Mouse (Mus musculus): Measurements from ENCODE around the gene Card6.

DNA sequence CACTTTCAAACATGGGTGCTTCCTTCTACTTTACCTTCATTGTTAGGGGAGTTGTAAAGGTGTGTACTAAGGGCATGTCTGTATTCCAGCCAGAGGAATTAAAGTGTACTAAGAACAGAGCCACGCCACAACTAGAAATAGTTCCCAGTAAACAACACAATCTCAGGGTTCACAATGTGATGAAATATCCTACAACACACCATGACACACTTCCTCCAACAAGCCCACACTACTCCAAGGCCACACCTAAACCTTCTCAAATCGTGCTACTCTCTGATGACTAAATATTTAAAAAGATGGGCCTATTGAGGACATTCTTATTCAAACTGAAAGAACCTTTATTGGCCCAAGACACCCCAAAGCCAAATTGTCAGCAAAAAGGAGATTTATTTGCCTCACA is 19.1 kb upstream of the Card6 start:
- TF ChIP-seq POLR2A (IDR thresholded peaks at IDR 0.05; ENCODE audit: control insufficient read depth in 1 of 2, insufficient read depth in 1 of 2, low read depth in 1 of 2, low read length in 2 of 2, poor library complexity in 1 of 2) (no peak), CHD2 (IDR thresholded peaks at IDR 0.05; ENCODE audit: low read length) (no peak), GATA1 (IDR thresholded peaks at IDR 0.05; ENCODE audit: low read depth, low read length) (no peak), MAX (IDR thresholded peaks at IDR 0.05; ENCODE audit: low read length) (no peak), TBP (IDR thresholded peaks at IDR 0.05; ENCODE audit: low read depth, low read length) (no peak), NRF1 (IDR thresholded peaks at IDR 0.05; ENCODE audit: insufficient read depth, low read depth, low read length, poor library complexity, severe bottlenecking) (no peak), POLR2AphosphoS5 (IDR thresholded peaks at IDR 0.05; ENCODE audit: borderline replicate concordance, low read depth, low read length) (no peak), CTCF (IDR thresholded peaks at IDR 0.05 in 2 of 3, conservative IDR thresholded peaks at IDR 0.05 in 1 of 3; ENCODE audit: control insufficient read depth in 1 of 3, insufficient read depth in 1 of 3, low read depth in 2 of 3, low read length in 3 of 3, poor library complexity in 1 of 3, severe bottlenecking in 1 of 3) (no peak), EP300 (IDR thresholded peaks at IDR 0.05; ENCODE audit: low read depth in 1 of 2, low read length in 2 of 2) (no peak), ZC3H11A (IDR thresholded peaks at IDR 0.05; ENCODE audit: low read depth, low read length) (no peak), RCOR1 (IDR thresholded peaks at IDR 0.05; ENCODE audit: low read depth, low read length) (no peak), USF2 (IDR thresholded peaks at IDR 0.05; ENCODE audit: borderline replicate concordance in 1 of 2, insufficient read depth in 1 of 2, low read depth in 1 of 2, low read length in 2 of 2) (no peak), HCFC1 (IDR thresholded peaks at IDR 0.05; ENCODE audit: low read depth, low read length) (no peak), ZNF384 (IDR thresholded peaks at IDR 0.05; ENCODE audit: low read depth, low read length) (no peak)

Measured in MEL (cell line).